Mouse (Mus musculus) stomach, postnatal 0 days (tissue): ENCODE measurements around the gene Slamf8. TPM values are rescaled to one million over a fixed set of nuclear protein-coding genes. Genes with fewer than 3 reads are reported as not detected.

Experiments used
- ATAC-seq: fragments of 200-750 bp; cut with Nextera tagmentation; 2 replicates; pipeline ENCODE4 v1.8.0; 2017; ENCODE audit not compliant: low FRiP score, low TSS enrichment
- DNase-seq: peaks from one replicate; pipeline ENCODE4 v3.0.0-alpha.2; 2016; ENCODE audit warnings: low spot score
- H3K27ac ChIP-seq: fragments of 300-500 bp; sonication (generic); replicated peaks from 2 replicates; pipeline ENCODE4 v1.5.1; 2014; ENCODE audit warnings: mild to moderate bottlenecking, control low read depth
- H3K27me3 ChIP-seq: fragments of 300-500 bp; sonication (generic); 2 replicates; pipeline ENCODE4 v1.6.1; 2014; ENCODE audit warnings: low read length; ENCODE audit not compliant: control insufficient read depth, insufficient read depth
- H3K36me3 ChIP-seq: fragments of 300-500 bp; sonication (generic); 2 replicates; pipeline ENCODE4 v1.6.1; 2014; ENCODE audit warnings: low read length, mixed read lengths; ENCODE audit not compliant: control insufficient read depth, insufficient read depth
- H3K4me1 ChIP-seq: fragments of 300-500 bp; sonication (generic); replicated peaks from 2 replicates; pipeline ENCODE4 v1.6.1; 2014; ENCODE audit warnings: antibody characterized with exemption; ENCODE audit not compliant: control insufficient read depth, insufficient read depth
- H3K4me2 ChIP-seq: fragments of 300-500 bp; sonication (generic); replicated peaks from 2 replicates; pipeline ENCODE4 v1.6.1; 2014; ENCODE audit warnings: low read depth, mild to moderate bottlenecking, control low read depth, moderate library complexity
- H3K4me3 ChIP-seq: fragments of 300-500 bp; sonication (generic); 2 replicates; pipeline ENCODE4 v1.5.1; 2014; ENCODE audit warnings: low read depth, low read length, control low read depth
- H3K9ac ChIP-seq: fragments of 300-500 bp; sonication (generic); 2 replicates; pipeline ENCODE4 v1.6.1; 2014; ENCODE audit warnings: mild to moderate bottlenecking, low read length, control low read depth, mixed read lengths
- H3K9me3 ChIP-seq: fragments of 300-500 bp; sonication (generic); 2 replicates; pipeline ENCODE4 v1.6.1; 2016; ENCODE audit warnings: low read length; ENCODE audit not compliant: control insufficient read depth
- CTCF ChIP-seq: IDR thresholded peaks from 2 replicates; pipeline ENCODE4 v1.5.1; 2016; ENCODE audit warnings: antibody characterized with exemption, low read depth, mild to moderate bottlenecking, moderate library complexity
- EP300 ChIP-seq: optimal IDR thresholded peaks from 2 replicates; pipeline ENCODE3; 2016; ENCODE audit warnings: antibody characterized with exemption
- WGBS: fragments of 180-500 bp; shearing (Covaris S2); extraction: QIAGEN DNeasy Blood & Tissue Kit; methylation state at CpG from one replicate; pipeline ENCODE4 v1.1.7; 2014; 5-methylcytosine and 5-hydroxymethylcytosine counted together
- polyA plus RNA-seq: library from polyadenylated mRNA; unstranded; fragments of >200 nt; fragmentation: Nextera tagmentation; extraction: Ambion mirVana; gene quantifications from 2 replicates; pipeline ENCODE4 v1.2.1, GENCODE M21; 2015

The Slamf8 gene
- polyA plus RNA-seq, 1 experiment from 2014 or later = 0.12 TPM

DNA sequence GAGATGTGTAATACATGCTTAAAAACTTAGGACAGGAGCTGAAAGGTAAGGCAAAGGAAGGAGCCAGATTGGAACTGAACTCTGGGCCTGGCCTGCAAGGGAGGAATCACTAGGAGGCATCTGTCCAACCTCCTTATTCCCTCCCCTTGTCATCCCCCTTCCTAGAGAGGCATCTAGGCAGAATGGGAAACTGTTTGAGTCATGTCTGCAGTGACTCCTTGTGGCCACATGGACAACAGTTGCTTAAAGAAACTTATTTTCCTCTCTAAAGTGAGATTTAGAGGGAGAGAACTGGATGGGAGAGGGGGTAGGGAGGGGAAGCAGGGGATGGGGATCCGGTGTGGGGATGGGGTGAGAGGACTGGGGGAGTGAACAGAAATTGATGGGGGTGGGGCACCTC, 22.4 kb upstream of the Slamf8 start:
- Histone ChIP-seq H3K27ac (no peak overlapping the region), H3K27me3 (no peaks in the 10 kb centered on the region), H3K9me3 (no peaks in the 10 kb centered on the region), H3K4me2 (no peak overlapping the region), H3K4me3 (no peak overlapping the region), H3K4me1 (no peaks in the 10 kb centered on the region), H3K36me3 (no peaks in the 10 kb centered on the region), H3K9ac (no peak overlapping the region)
- ATAC-seq (0 out of 2 replicates have a peak, but pooled peaks have one; percentile 29), DNase-seq (no peak)
- WGBS = 32% methylated on average over 1 of the region's 1 CpGs
- TF ChIP-seq CTCF (peak; percentile 83), EP300 (no peak)

DNA sequence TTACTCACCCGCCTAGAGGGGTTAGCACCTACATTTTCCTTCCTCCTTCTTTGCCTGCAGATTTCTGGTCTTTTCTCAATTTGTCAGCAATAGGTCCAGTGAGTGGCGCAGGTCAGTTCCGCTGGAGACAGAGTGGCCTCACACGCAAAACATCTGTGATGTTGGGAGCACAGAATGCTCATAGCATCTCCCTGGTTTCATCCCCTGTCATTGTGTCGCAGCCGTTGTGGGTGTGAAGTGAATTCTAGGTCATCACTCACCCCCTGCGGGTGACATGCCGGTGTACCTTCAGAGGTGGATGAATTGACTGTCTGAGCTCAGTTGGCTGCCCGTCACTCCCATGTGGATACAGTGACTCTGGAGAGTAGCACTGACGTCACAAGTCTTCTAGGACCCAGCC, 20.9 kb upstream of the Slamf8 start:
- no peak overlapping the region for H3K27ac ChIP-seq
- no peaks in the 10 kb centered on the region for H3K9me3 ChIP-seq
- H3K9ac ChIP-seq = no peak overlapping the region
- WGBS = 74% methylated on average over 10 of the region's 10 CpGs
- H3K4me1 ChIP-seq = no peaks in the 10 kb centered on the region
- H3K4me3 ChIP-seq = no peak overlapping the region
- H3K4me2 ChIP-seq = no peak overlapping the region
- DNase-seq (no peak), ATAC-seq (no peak)
- no peaks in the 10 kb centered on the region for H3K27me3 ChIP-seq
- no peaks in the 10 kb centered on the region for H3K36me3 ChIP-seq
- no peak for TF ChIP-seq EP300
- no peak for TF ChIP-seq CTCF

DNA sequence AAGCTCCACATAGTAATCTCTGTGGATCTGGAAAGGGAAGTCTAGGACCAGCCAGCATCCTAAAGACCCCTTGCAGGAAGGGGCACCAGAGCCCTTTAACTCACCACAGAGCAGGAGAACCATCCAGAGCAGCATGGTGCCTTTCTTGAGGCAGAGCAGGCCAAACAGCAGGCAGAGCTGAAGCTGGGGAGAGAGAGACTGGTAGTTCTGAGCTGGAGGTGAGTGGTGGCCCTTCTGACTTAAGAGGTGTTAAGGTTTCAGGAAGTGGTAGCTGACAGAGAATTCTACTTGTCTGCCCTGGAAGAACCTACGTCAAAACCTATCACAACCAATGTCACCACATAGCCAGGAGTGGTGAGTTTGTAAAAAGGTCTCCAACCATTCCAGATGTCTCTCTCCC, 12.0 kb upstream of the Slamf8 start, which contains the start of gene Fcrl6:
Fcrl6 (minus strand) TSS at position 226 of the 400 bp plus-strand sequence.
- ATAC-seq (no peak), DNase-seq (no peak)
- H3K4me1 ChIP-seq = no peaks in the 10 kb centered on the region
- no peaks in the 10 kb centered on the region for H3K27me3 ChIP-seq
- no peak within 1 kb of the TSS for H3K27ac ChIP-seq
- H3K4me3 ChIP-seq = no peak within 1 kb of the TSS
- no peaks in the 10 kb centered on the region for H3K9me3 ChIP-seq
- TF ChIP-seq CTCF = no peak
- no peak for TF ChIP-seq EP300
- 54% methylated on average over 1 of the region's 1 CpGs for WGBS
- H3K36me3 ChIP-seq = no peaks in the 10 kb centered on the region
- H3K9ac ChIP-seq = no peak within 1 kb of the TSS
- H3K4me2 ChIP-seq = no peak within 1 kb of the TSS

DNA sequence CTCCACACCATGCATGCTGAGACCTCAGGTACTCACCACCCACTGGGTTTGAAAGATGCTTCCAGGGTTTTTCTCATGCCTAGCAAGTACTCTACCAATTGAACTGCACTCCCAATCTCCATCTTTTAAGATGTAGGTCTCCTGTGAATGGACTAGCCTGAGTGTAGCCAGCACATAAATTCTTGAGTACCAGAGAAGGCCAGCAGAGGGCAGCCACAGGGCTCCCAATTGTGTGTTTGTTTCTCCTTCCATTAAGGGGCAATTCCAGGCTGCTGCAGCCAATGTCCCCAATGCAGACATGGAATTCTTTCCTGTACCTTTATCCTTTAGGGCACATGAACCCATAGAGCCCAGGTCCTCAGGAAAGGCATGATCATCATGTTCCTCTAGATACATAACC, 4.1 kb upstream of the Slamf8 start:
- H3K27ac ChIP-seq = no peak overlapping the region
- peak; percentile 53 for DNase-seq

DNA sequence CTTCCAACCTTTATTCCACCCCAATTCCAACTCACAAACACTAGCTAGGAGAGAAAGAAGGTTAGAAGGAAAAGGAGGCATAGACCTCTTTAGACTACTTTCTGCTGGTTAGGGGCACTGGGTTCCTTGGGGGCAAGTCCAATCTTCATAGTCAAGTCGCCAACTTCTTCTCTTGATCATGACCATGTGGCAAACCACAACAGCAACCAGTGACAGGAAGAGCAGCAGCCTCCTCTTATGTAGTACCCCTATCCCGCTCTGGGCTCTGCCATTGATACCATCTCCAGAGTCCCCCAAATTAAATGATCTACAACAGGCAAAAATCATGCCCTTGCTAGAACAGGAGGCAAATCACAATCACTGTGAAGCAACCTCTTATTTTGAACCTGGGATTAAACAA, 3.6 kb upstream of the Slamf8 start:
- no peak for DNase-seq
- TF ChIP-seq EP300 (no peak), CTCF (no peak)
- H3K9me3 ChIP-seq = no peaks in the 10 kb centered on the region

More for the DNA sequence above, 4.1 kb upstream of the Slamf8 start:
- Histone ChIP-seq H3K36me3 (no peaks in the 10 kb centered on the region), H3K4me3 (no peak overlapping the region), H3K4me1 (no peaks in the 10 kb centered on the region), H3K9ac (no peak overlapping the region), H3K9me3 (no peaks in the 10 kb centered on the region), H3K27me3 (no peaks in the 10 kb centered on the region), H3K4me2 (no peak overlapping the region)
- ATAC-seq = no peak
- TF ChIP-seq EP300 (no peak), CTCF (peak; percentile 77)

DNA sequence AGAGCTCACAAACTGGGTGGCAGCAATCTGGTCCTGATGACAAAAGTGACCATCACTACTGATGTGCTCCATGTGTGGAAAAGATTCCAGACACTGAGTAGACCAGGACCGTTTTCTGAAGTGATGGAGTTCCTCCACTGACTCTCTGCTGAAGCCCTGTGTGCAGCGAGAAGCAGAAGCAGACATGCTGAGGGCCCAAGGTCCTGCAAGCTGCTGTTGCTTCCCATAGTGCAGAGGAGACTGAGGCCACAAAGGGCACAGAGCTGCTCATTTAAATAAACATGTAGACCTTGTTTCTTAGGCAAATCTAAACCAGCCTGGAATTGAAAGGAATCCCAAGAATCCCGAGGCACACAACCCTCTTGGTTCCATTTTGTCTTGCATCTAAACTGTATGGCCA, 3.0 kb upstream of the Slamf8 start:
- Histone ChIP-seq H3K36me3 (no peaks in the 10 kb centered on the region), H3K4me3 (no peak overlapping the region), H3K9ac (no peak overlapping the region), H3K4me2 (no peak overlapping the region), H3K27ac (no peak overlapping the region), H3K27me3 (no peaks in the 10 kb centered on the region), H3K9me3 (no peaks in the 10 kb centered on the region), H3K4me1 (no peaks in the 10 kb centered on the region)
- DNase-seq (no peak), ATAC-seq (no peak)
- 63% methylated on average over 3 of the region's 3 CpGs for WGBS
- TF ChIP-seq CTCF = no peak
- no peak for TF ChIP-seq EP300

More for the DNA sequence above, 3.6 kb upstream of the Slamf8 start:
- Histone ChIP-seq H3K9ac (no peak overlapping the region), H3K36me3 (no peaks in the 10 kb centered on the region), H3K27ac (no peak overlapping the region), H3K4me3 (no peak overlapping the region), H3K4me1 (no peaks in the 10 kb centered on the region), H3K4me2 (no peak overlapping the region), H3K27me3 (no peaks in the 10 kb centered on the region)
- WGBS = 79% methylated on average over 2 of the region's 2 CpGs
- no peak for ATAC-seq
